8 mouse cellular contexts compared by ENCODE assay signal in genomic region chr7:16842645-16843063, GRCm38 (mm10). TPM values are rescaled to one million over a fixed set of nuclear protein-coding genes. Genes with fewer than 3 reads are reported as not detected.
DNase-seq lines count a peak whose midpoint lies in the region; ATAC-seq and TF ChIP-seq lines count a peak whose summit lies in the region.

TSS of gene Prkd2 (plus strand) at chr7:16842902.

- H3K9me3 ChIP-seq in hindbrain, embryonic 12.5 days (replicated peaks) = no peaks in the 10 kb centered on the region
- H3K9me3 ChIP-seq in lung, postnatal 0 days (ENCODE audit: low read length) = no peaks in the 10 kb centered on the region

- ATAC-seq in Patski = peak; percentile 69
- peak; percentile 85 for ATAC-seq in hindbrain, embryonic 12.5 days (ENCODE audit: low FRiP score)
- ATAC-seq in lung, postnatal 0 days = peak; percentile 88

- peaks cover 40% of the 10 kb centered on the region for H3K36me3 ChIP-seq in hindbrain, embryonic 12.5 days
- peaks cover 21% of the 10 kb centered on the region; the same call in 1 of the 2 replicates for H3K36me3 ChIP-seq in lung, postnatal 0 days (ENCODE audit: insufficient read depth, low read length)

- WGBS in hindbrain, embryonic 12.5 days = under 1% methylated on average over 29 of the region's 32 CpGs
- under 1% methylated on average over 27 of the region's 32 CpGs for WGBS in lung, postnatal 0 days

- H3K4me1 ChIP-seq in hindbrain, embryonic 12.5 days = peaks cover 31% of the 10 kb centered on the region
- H3K4me1 ChIP-seq in lung, postnatal 0 days (ENCODE audit: insufficient read depth, low read depth, low read length) = peaks cover 17% of the 10 kb centered on the region; the same call in 1 of the 2 replicates

- POLR2A ChIA-PET in Patski (lab: Charles Lee) = interaction anchor here (1.2 kb wide), 1 partner anchor 14 kb away, joined by 3 read pairs; no protein-coding TSS in a partner anchor

- CTCF ChIA-PET in Patski (lab: Charles Lee) = interaction anchor here (0.8 kb wide), 1 partner anchor 17 kb away, joined by 5 read pairs; no protein-coding TSS in a partner anchor

- H3K27ac ChIP-seq in hindbrain, embryonic 12.5 days = peak within 1 kb of the TSS; percentile 73
- peak within 1 kb of the TSS; percentile 94 for H3K27ac ChIP-seq in lung, postnatal 0 days (ENCODE audit: low read length)

- H3K4me2 ChIP-seq in hindbrain, embryonic 12.5 days (replicated peaks) = peak within 1 kb of the TSS; percentile 92
- H3K4me2 ChIP-seq in lung, postnatal 0 days (replicated peaks; ENCODE audit: low read depth, low read length) = peak within 1 kb of the TSS; percentile 98

- no peaks in the 10 kb centered on the region for H3K27me3 ChIP-seq in Patski
- H3K27me3 ChIP-seq in hindbrain, embryonic 12.5 days = no peaks in the 10 kb centered on the region
- H3K27me3 ChIP-seq in lung, postnatal 0 days (replicated peaks; ENCODE audit: insufficient read depth, low read length) = no peaks in the 10 kb centered on the region

- in situ Hi-C loops in Patski (cut with MboI; ENCODE audit: low pct_unique_long_range_greater_than_20kb) = no loop called here

- TF ChIP-seq EP300 in lung, postnatal 0 days (IDR thresholded peaks at IDR 0.05) = no peak

- DNase-seq in Patski (ENCODE audit: low read depth, low spot score) = peak; percentile 15
- peak; percentile 89 to 94 for DNase-seq in cerebellum, postnatal 14 days
- DNase-seq in frontal cortex, postnatal 14 days (ENCODE audit: low spot score in 2 of 2) = peak; percentile 78 to 84
- DNase-seq in layer of hippocampus, postnatal 10 days (ENCODE audit: low spot score in 2 of 2) = peak; percentile 91
- DNase-seq in lung, postnatal 0 days (ENCODE audit: low spot score) = peak; percentile 93
- peak; percentile 93 for DNase-seq in ovary, postnatal 10 days (ENCODE audit: low spot score)
- peak; percentile 91 to 94 for DNase-seq in thymus, postnatal 10 days (ENCODE audit: low spot score in 2 of 2)

- no peak for TF ChIP-seq CTCF in Patski (IDR thresholded peaks at IDR 0.05)
- TF ChIP-seq CTCF in lung, postnatal 0 days (IDR thresholded peaks at IDR 0.05) = no peak

- peak within 1 kb of the TSS; percentile 76 for H3K9ac ChIP-seq in hindbrain, embryonic 12.5 days
- H3K9ac ChIP-seq in lung, postnatal 0 days (replicated peaks; ENCODE audit: low read depth) = peak within 1 kb of the TSS; percentile 82

- peak within 1 kb of the TSS; percentile 51 for H3K4me3 ChIP-seq in hindbrain, embryonic 12.5 days
- H3K4me3 ChIP-seq in lung, postnatal 0 days (ENCODE audit: low read depth, low read length) = peak within 1 kb of the TSS; percentile 59

RNA-seq across cellular contexts. Expression of gene Prkd2, which starts in this region (rescaled TPM):
- polyA plus RNA-seq in Patski (2021) = 15.3 TPM
- polyA plus RNA-seq in hindbrain, embryonic 12.5 days (2016; fragmentation: Nextera tagmentation; extraction: Ambion mirVana) = 8.8 and 9.3 TPM in 2 replicates
- 1 to 10 TPM; 7.5 to 9.9 TPM for total RNA-seq in layer of hippocampus, postnatal 10 days (2021)
- 26.1 and 29.0 TPM in 2 replicates for polyA plus RNA-seq in lung, postnatal 0 days (2015; fragmentation: Nextera tagmentation; extraction: Ambion mirVana)

Comparison
In these comparisons a context has a peak if more than half of its experiments do, and no peak if none do; other contexts are left out.
1. Peak in every context shown above with its lines: DNase-seq, ATAC-seq, H3K4me3 ChIP-seq and H3K27ac ChIP-seq.
2. DNase-seq: peak in every context shown above with its lines; median percentile 93 in lung, postnatal 0 days; 93 in ovary, postnatal 10 days; 92 in thymus, postnatal 10 days; 92 in cerebellum, postnatal 14 days; 91 in layer of hippocampus, postnatal 10 days; 81 in frontal cortex, postnatal 14 days; 15 in Patski.